Mouse (Mus musculus): ENCODE results near the gene Kif14.

DNA sequence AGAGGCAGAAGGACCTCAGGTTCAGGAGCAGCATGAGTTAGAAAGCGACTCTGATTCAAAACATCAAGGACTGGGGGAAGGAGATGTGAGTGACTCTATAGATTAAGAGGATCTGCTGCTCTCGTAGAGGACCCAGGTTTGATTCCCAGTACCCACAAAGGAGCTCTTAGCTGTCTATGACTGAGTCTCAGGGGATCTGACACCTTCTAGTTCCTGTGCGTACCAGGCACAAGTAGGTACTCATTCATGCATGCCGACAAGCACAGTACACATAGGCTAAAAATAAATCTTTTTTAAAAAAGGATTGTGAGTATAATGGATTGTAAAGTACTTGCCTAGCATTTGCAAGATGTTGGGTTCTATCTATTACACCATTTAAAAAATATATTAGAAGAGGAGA is 37.2 kb upstream of the Kif14 start:
- TF ChIP-seq EP300 (IDR thresholded peaks at IDR 0.05) = no peak
- no peak for TF ChIP-seq CTCF (IDR thresholded peaks at IDR 0.05)

Measured in lung, postnatal 0 days (tissue).